Mouse (Mus musculus) layer of hippocampus, postnatal 36 days (tissue): ENCODE results near the gene Cxcl17. TPM values are rescaled to one million over a fixed set of nuclear protein-coding genes. Genes with fewer than 3 reads are reported as not detected.

Experiments
- DNase-seq, 2 experiments: peaks; one replicate each; pipeline ENCODE4 v3.0.0; 2022
- total RNA-seq, 2 experiments: library from RNA; stranded (reverse); gene quantifications; 2 replicates each; pipeline ENCODE4 v1.2.3; 2021

The Cxcl17 gene
- total RNA-seq, 2 experiments from 2014 or later = not detected

DNA sequence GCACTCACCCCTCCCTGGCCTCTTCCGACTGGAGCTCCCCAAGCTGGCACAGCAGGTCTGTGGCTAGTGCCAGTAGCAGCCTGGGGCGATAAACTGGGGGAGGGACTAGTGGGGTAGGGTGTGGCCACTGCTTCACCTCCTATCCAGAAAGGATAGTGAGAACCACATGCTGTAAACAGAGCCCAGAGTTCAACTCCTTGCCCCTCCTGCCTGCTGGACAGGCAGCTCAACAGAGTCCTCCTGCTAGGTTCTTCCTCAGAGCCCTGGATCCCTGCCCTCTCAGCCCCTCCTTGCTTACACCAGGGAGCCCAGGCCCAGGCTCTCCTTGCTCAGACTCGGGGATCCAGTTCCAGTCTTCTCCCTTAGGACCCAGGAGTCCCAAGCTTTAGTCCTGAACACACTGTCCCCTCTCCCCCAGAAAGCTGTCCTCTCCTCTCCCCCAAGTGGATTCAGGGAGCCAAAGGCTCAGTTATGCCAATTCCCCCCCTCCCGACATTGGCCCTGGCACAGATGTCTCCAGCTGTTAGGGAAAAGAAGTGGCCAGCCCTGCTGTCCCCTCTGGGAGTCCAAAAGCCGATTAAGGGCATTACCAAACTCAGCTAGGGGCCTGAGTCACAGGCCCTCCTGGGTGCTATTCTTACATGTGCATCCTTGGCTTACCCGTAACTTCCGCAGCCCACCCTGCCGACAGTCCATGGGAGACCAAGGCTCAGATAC lies 22.5 kb downstream of the Cxcl17 start:
- no peak for DNase-seq

DNA sequence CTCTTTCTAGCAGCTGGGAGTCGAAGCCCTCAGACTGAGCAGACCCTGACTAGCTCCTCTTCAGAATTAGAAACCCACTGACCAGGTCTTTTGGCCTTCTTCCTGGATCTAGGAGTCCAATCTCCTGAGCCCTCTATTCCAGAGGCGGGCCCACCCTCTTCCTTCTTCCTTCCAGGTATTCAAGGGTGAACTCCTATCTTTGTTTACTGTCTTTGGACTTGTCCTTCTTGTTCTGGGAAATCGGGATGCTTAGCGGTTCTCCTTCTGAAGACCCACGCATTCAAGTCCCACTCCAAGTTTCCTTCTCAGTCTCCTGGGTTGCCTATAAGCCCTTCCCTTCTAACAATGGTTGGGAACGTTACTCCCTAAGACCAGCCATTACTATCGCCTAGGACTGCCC lies 23.8 kb downstream of the Cxcl17 start:
- DNase-seq = no peak

DNA sequence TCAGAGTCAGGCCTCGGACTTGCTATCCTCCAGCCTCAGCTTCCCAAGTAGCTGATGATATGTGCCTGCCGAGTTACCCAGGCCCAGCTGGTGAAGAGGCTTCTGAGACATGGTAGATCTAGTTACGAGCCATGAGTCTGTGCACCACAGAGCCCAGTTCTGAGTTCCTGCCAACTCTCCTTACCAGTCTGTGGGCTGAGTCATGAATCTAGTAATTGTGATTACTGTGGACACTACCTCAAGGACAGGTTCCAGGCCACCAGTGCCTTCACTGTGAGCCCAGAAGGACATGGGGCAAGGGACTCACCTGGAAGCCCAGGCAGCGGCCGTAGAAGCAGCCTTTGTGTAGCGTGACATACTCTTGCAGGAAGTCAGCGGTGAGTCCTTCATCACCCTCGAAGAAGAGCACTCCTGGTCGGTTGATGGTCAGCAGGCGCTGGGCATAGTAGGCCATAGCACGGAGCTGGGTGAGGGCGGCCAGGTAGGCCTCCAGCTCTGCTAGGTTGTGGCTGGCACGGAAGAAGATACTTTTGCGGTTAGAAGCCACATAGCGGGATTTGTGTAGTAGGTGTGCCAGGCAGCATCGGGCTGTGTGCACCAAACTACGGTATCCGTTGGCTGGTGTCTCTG lies 24.8 kb downstream of the Cxcl17 start:
- no peak for DNase-seq

DNA sequence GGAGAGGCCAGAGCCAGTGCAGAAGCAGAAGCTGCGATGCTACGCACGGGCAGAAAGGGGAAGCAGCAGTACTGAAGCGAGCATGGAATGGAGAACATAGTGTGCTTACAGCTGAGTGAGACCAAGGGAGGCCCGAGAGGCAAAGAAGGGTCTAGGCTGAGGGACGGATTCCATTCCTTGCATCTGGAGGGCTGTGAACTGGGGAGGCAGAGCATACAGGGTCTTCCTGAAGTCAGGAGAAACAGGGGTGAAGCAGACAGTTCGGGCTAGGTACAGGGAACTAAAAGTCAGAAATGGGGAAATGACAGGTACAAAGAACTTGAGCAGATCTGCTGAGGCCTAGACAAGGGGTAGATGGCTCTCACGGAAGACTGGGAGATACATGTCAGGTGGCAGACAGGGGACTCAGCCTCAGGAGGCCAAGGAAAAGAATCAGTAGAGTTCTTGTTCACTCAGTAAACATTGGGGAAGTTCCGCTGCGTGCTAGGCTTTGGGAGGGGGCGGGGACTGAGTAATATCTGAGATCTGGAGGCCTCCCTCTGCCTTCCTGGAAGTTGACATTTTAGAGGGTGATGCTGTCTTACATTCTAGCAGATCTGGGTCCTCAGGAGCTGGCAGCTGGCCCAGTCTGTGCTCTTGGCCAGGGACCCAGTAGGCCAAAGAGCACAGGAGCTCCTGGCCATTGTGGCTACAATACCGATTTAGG lies 26.7 kb downstream of the Cxcl17 start:
- no peak for DNase-seq

DNA sequence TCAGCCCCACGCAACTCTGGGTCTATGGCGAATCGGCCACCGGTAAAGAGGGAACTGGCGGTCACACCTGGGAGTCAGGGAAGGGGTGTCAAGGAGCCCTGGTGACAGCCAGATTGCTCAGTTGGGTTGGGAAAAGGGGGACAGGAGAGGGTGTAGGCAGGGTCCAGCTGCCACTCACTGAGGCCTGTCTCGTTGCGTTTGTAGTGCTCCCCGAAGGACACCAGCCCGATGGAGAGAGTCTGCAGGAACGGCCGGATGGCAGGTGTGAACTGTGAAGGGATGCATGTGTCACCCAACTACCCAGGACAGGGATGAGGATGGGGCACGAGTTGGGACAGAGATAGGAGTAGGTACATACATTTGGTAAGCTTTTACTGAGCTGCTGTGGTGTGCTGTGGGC lies 27.4 kb downstream of the Cxcl17 start:
- DNase-seq = no peak

DNA sequence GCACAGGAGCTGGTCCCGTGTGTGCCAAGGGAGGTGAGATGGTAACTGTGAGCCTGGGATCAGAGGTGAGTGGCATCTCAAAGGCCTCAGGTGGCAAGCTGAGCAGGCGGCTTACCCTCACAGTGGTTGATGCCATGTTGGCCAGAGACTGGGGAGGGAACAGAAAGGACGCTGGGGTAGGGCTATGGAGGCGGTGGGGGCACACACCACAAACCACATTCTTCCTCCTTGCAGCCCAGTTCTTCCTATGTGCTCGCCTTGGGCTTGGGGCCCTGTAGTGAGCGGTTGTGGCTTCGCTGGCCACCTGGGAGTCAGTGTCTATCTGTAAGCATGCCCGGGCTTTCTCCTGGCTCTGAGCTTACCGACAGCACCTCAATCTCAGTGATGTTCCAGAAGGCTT lies 27.9 kb downstream of the Cxcl17 start:
- no peak for DNase-seq

DNA sequence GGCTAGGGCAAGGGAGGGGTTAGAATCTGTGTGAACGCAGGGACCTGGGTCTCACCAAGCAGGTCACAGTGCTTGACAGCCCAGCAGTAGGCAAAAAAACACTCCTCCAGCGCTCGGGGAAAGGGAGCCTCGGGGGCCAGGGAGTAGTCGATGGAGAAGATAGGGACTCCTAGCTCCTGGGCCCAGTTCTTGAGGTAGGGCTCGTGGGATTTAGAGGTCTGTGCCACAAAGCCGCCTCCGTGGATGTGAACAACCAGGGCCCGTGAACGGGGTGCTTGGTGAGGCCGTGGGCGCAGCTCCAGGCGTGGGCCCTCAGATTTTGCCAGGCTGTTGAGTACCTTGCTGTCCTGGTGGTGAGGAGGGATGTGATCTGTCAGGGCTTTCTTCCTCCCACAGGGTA lies 28.4 kb downstream of the Cxcl17 start:
- no peak for DNase-seq

DNA sequence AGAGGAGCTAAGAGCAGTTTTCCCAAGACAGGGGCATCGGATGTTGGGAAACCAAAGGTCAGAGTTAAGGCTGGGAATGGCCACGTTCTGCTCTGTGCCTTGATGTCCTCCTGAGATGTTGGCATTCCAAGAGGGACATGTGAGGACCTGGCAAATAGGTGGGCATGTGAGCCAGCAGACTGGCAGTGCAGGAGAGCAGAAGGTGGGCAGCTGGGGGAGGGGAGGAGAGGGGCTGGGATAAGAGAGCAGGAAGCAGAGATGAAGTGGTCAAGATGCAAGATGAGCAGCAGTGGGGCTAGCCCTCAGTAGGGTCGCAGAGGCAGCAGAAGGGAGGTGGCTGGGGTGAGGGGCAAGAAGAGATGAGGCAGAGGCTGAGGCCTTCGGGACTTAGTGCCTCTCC lies 28.8 kb downstream of the Cxcl17 start:
- DNase-seq = no peak

DNA sequence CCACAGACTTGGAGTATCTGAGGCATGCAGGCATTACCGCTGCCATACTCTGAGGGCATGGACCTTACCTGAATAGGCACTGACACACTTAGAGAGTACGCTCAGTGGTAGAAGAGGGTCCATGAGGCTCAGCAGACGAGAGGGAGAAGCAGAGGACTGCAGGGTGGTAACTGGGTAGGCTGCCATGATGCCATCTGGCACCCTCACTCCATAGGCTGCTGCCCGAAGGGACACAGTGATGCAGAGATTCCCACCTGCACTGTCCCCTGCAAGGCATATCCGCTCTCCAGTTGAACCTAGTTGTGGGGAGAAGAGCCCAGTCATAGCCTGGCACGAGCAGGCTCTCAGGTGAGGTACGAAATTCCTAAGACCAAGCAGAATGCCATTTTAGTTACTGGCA lies 29.3 kb downstream of the Cxcl17 start:
- DNase-seq = no peak

DNA sequence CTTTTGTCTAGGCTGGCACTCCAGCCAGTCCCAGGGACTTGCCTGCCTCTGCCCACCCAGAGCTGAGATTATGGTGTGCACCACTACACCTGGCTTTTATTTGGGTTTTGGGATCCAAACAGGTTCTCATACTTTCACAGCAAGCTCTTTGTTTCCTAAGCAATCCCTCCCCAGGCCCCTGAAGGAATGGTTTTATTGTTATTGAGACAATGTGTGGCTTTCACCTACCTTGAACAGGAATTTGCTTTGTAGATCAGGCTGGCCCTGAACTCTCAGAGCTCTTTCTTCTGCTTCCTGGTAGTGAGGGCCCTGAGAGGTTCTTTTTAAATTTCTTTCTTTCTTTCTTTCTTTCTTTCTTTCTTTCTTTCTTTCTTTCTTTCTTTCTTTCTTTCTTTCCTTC lies 30.1 kb downstream of the Cxcl17 start:
- DNase-seq = no peak

DNA sequence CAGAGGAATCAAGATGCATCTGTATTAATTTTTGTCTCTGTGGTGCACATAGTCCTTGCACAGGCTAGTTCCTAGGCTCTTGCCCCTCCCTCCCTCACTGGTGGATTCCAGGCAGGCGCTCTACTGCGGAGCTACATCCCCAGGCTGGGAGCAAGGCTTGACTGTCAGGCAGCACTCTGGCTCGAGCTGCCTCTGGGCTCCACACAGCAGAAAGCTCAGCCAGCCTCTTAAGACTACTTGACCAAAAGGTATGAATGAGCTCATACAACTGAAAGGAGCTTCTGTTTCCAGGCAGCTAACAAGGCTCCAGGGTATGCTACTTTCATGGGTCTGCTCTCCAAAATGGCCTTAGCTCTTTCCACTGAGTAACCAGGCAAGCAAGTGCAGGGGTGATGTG lies 31.4 kb downstream of the Cxcl17 start:
- no peak for DNase-seq

DNA sequence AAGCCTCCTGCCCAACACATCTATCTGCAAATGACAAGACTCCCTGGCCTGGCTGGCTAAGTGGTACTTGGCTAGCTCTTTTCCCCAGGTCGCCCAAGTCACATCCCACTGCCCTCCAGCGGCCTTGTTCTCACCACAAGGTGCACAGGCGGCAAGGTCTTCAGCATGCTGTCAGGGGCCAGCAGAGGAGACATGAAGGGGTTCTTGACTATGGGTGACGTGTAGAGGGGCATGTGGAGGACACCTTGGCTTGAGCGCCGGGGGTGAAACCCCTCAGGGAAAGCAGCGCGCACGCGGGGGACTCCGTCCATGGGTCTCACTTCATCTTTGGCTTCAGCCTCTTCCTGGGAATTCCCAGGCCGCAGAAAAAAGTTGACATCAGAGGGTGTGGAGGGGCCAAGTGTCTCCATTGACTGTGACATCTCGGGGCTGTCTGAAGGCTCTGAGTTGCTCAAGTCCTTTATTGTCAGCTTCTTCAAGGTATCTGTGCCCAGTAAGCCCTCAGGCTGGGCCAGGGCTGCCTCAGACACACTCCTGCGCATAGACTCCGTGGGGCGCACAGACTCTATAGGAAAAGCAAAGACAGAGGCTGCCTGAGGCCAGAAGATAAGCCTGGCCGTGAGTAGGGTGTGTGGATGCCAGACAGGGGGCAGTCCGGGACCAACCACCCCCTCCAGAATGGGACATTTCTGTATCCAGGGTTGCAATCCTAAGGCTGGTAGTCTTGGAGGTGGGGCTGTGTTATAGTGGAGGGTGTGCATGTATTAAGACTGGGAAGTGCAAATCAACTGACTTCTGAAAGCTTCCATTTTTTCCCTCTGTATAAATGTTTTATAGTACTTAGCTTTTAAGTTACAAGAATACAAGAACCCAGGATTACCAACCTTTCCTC lies 32.0 kb downstream of the Cxcl17 start:
- DNase-seq = no peak

DNA sequence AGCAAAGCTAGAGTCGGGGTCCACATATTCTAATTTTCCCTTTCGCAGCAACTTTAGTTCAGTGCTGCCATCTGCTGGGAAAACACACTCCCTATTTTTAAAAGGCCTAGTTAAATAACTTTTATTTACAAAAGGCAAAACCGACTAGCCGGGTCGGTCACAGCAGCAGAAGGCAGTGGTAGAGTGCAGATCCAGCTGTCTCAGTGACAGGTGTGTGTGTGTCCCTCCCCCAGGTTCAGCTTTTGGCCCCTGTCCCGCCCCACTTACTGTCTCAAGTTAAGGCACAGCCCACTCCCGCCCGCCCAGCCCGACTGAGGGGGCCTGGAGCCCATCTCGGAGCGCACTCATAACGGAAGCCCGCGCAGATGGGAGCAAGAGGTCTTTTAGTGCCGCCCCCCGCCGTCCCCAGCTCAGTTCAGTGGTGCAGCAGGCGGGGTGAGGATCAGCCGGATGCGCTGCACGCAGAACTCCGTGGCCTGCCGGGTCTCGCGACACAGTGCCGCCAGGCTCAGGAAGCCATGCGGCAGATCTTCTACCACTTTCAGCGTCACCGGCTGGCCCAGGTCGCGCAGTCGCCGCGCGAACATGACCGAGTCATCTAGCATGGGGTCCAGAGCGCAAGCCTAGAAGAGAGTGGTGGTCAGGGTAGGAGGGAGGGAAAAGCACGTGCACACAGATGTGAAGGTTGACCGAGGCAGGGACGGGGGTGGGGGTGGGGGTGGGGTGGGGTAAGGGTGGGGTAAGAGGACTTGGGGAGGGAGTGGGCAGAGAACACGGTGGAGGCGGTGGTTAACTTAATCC lies 32.9 kb downstream of the Cxcl17 start:
- no peak for DNase-seq

DNA sequence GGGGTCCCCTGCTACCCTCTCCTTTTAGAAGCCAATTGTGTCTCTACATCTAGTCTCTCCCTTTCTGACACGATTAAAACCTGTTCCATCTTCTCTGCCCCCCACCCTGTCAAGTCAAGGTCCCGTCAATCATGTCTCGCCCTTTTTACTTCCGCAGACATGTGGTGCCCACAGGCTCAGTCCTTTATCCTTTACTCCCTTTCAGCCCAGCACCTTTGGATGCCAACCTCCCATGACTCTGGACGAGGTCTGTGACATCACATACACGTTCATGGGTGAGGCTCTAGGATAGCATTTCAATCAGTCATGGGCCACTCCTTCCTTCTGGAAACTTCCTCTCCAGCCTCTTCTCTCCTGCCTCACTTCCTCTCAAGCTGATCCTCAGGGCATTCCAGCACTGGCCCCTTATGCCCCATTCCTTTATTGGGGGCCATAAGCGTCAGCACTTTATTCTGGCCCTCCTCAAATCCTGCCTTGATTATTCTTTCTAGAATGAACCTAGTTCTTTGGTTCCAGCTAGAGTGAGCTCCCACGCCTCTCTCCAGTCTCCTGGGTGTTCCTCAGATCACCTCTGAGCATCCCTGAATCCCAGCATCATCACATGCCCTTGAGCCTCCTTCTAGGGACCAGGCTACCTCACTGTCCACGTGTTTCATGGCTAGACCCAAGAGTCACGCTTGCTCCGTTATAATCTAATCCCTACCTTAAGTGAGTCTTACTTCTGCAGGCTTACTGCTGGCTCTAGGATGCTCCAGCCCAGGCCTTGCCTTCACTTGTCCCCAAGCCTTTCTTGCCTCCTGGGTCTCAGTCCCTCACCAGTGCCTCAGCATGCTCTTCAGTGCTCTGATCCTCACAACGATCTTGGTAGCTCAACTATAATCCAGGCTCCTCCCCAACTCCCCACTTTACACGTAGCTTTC lies 34.2 kb downstream of the Cxcl17 start:
- no peak for DNase-seq

DNA sequence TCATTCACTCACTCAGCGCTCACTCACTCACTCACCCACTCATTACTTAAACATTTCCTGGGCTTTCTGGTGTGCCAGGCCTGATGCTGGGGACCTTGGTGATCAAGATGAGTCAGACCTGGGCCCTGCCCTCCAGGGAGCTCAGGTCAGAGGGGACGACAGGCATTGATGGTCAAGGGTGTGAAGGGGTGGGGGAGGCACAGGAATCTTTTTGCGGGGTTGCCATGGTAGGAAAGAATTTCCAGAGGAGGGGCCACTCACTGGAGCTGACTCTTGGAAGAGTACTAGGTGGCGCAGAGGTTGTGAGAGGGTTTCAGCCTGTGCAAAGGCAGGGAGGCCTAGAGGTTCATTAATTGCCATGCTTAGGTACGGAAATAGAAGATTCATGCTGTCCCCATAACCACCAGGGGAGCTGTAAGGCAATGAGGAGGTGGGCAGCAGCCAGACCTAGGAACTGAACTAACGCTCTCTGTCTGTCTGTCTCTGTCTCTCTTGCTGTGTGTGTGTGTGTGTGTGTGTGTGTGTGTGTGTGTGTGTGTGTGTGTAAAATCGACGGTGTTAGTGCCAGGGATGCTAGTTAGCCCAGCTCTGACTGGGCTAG lies 35.5 kb downstream of the Cxcl17 start:
- no peak for DNase-seq

DNA sequence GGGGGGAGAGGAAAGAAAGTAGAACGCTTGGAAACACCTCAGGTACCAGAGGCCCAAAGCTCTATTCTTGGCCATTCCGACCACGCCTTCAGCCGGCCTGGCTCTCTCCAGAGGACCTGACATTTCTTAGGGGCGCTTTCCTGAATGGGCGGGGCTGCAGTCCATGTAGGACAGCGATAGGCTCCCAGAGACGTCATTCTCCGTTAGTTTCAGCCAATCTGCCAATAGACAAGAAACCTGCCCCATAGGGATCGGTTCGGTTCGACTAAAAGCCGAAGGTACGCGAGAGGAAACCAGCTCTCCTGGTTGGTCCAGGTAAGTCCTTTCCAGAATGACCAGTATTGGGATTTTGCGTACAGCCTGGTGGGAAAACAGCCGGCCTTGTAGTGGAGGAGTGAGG lies 36.1 kb downstream of the Cxcl17 start:
- peak; percentile 85 to 86 for DNase-seq

DNA sequence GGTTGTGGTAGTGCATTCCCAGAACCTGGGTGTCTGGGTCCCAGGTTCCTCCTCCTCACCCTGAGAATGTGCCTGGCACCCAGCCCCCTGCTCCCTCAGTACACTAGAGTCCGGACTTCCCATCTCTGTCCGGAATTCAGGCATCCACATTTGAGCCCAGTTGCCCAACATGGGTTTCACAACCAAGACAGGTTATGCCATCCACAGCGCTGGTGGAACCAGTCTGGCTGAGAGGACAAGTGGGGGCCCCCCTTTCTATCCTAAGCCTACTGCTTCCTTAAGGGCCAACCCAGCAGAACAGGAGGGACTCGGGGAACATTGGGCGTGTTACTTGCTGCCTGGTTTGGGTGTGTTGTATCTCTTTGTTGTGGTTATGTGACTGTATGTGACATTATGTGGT lies 40.2 kb downstream of the Cxcl17 start:
- DNase-seq = no peak

DNA sequence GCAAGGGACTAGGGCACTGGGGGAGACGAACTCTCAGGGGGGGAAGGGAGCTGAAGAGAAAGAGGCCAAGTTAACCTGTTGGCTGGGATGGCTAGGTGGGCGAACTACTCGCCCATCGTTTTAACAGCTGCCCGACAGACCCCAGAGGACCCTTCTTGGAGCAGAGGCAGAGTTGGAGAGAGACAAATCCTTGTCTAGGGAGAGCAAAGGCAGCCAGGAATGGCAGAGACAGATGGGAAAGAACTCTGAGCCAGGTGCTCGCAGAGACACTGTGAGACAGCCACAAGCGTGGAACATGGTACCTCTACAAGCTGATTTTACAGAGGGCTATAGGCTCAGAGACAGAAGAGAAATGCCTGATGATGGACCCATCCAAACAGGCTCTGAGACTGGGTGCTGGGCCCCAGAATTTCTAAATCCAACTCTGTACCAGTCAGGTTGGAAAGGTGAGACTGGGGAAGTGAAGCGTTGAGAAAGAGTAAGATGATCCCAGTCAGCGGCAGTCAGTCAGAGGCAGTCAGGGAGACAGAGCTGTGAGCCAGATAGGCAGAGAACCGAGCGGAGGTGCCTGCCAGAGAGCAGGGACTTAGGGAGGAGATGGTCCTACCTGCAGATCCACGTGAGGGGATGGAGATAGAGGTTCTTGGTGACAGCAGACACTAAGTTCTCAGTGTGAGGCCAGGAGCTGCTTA lies 43.5 kb downstream of the Cxcl17 start, which contains the start of gene Cnfn:
Cnfn (minus strand) TSS at position 667 of the 692 bp plus-strand sequence.
- no peak for DNase-seq

DNA sequence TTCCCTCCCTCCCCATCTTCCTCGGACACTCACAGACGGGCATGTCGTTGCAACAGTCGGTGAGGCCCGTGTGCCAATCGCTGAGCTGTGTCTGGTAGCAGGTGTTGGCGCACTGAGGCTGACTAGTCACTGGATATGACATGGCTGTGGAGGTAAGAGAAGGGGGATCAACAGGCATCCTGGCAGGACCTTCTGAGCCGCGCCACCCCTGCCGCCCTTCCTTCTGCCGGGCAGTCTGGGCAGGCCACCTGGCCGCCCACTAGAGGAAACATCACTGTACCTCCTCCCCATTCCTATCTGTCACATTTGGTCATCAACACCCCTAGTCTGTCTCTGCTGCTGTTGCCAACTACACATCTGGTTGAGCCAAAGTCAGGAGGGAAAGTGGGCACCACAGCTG lies 44.4 kb downstream of the Cxcl17 start:
- no peak for DNase-seq
